Mouse (Mus musculus) heart, adult 11 months (tissue): Measurements from ENCODE around the gene Ap5z1.

Experiments used
- DNase-seq: peaks from one replicate; pipeline ENCODE4 v3.0.0; 2022

Gene Ap5z1

DNA sequence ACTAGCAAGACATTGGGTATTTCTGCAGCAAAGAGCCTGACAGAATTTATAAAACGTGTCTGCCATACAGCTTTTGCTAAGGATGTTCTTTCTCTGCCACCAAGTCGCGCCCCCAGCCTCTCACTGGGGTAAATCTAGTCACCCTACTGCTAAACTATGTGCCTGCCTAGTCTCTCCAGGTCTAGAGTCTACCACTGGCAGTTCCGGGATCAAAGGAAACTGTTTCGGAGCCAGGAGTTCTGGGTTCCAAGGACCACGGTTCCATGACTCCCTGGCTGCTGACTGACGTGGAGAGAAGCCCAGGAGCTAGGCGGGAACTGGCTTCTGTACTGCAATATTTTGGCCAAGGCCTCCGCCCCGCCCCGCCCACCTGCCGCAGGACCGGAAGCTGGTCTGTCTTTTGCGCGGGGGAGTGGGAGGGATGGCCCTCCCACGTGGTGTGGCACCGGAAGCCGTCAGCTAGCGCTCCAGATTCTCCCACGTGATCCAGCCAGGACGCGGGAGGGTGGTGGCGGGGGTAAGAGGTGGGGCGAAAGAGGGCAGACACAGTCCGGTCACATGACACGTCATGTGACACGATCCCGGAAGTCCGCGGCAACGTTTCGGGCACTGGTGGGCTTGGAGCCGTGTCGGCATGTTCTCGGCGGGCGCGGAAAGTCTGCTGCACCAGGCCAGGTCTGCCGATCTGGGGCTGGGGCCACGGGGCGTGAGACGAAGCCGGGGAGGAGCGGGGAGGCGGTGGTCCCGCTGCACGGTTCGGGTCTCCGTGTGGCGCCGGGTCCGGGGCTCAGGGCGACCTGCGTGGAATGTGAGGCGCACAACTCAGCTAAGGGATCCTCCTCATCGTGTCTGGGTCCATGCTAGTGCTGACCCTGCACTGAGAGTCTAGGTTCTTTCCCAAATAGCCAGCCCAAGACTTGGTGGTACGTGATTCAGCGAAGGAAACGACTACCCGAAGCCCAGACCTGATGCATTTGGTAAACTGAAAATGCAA, at the start of gene Ap5z1:
Gene Ap5z1 (plus strand): TSS at position 484 of the 994 bp plus-strand sequence.
- DNase-seq, result peak; percentile 100

DNA sequence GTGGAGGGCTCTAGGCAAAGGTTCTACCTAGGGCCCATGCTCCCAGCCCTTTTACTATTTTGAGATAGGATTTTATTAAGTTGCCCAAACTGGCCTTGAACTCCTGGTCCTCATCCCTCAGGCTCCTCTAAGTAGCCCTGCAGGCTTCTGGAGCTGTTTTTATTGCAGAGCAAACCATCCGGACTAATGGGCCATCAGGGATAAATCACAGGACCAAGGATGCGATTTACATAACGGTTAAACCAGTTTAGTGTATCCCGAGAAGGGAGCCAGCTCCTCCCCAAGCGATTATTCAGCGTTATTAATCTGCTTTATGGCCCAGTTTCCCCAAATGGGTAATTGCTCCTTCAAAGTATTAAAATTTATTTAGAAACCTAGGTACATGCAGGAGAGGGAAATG, 48.3 kb upstream of the Ap5z1 start:
- no peak for DNase-seq

DNA sequence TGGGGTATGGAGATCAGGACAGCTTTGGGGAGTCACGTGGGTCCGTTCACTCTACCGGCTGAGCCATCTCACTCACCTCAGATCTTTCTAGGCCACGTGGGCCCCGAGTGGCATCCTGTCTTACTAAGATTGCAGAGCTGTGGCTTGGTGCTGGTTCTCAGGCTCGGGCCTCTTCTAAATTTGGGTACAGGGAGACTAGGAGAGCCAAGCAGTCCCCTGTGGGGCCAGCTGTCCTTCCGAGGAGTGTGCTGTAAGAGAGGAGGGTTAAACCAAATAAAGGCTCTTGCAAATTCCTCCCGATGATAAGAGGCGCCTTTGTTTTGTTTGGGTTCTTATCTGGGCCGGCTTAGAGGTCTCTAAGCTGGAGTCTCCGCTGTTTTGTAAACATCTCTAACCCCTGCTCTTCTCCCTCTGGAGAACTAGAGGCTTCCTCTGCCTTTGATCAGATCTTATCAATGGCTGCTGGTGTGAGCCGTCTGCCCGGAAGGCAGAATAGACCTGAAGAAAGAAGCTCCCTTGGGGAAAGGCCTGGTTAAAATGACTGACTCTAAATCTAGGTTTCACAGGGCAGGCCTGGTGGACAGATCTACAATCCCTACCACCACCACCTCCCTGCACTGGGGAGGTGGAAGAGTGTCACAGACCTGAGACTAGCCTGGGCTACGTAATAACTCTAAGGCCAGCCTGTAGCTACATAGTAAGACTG, 47.5 kb upstream of the Ap5z1 start:
- DNase-seq, result peak; percentile 94

DNA sequence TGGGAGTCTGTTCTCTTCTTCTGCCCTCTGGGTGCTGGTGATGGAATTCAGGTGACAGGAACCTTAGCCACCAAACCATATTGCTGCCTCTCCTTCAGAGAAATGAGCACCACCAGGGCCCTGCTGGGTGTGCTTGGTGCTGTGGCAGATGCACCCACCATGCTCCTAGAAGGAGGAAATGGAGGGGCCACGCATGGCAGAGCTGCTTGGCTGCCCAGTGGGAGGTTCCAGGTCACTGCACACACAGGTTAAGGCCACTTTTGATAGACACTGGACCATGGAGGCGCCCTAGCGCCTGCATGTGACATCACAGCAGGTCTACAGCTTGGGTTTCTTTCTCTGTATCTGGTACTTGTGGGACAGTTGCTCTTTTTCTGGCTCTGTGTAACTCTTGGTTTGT, 46.6 kb upstream of the Ap5z1 start:
- no peak for DNase-seq

DNA sequence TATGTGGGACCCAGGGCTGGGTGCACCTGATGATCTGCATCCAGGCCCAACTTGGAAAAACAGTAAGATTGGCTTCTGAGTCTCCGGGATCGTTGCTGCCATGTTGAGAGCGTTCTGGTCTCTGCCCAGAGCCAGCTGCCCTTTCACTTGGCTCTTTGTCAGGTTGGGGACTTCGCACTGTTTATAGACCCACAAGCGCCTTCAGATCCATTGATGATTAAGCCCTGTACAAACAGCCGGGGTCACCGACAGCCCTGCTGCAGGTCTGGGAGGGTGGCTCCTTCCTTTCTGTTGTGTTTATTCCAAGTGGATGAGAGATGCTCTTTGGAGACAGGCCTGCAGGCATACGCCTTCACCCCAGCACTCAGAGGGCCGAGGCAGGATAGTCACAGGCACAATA, 45.9 kb upstream of the Ap5z1 start:
- DNase-seq, result no peak

DNA sequence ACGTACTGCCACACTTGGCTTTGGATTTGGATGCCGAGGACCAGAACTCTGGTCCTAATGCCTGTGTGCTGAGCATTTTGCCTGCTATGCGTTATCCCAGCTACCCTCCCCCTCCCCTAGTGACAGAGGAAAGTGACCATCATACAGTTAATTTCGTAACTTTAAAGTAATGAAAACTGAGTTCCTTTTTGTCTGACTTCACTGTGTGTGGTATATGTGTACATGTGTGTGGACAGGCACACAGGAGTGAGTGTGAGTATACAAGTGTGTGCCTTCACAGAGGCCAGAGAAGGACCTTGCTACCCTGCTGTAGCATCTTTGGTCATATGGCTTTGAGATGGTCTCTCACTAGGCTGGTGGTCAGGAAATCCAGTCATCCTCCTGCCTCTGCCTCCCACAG, 45.3 kb upstream of the Ap5z1 start:
- no peak for DNase-seq

DNA sequence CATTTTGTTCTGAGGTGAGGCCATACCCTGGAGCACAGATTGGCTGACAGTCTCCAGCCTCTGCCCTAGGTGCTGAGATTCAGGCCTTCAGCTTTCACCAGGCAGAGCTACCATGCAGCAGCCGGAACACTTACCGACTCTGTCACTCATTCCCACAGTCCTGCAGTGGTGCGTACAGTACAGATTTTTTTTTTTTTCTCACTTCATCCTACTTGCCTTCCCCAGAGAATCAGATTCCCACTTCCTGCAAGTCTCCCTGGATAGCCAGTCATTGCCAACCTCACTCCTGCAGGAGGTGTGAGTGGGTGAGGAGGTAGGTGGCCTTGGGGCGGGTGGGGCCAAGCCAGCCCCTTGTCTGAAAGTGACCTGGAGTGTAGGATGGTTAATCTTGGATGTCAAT, 43.4 kb upstream of the Ap5z1 start:
- peak; percentile 86 for DNase-seq

DNA sequence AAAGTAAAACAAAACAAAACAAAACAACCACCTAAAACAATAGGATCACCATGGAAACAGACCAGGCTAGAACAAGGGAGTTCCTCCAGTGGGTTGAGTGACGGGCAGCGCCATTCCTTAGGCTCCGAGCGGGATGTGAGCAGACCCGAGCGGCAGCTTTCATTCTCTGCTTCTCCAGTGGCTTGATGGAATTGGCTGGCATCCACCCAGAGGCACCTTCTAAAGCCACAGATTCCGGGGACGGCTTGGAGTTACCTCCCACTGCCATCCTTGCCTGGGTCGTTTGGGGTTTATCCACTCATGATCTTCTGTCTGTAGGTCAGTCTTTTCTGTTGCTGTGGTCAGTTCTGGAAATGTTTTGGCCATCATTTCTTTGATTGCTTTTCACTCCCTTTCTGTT, 42.8 kb upstream of the Ap5z1 start:
- DNase-seq, result peak; percentile 93

DNA sequence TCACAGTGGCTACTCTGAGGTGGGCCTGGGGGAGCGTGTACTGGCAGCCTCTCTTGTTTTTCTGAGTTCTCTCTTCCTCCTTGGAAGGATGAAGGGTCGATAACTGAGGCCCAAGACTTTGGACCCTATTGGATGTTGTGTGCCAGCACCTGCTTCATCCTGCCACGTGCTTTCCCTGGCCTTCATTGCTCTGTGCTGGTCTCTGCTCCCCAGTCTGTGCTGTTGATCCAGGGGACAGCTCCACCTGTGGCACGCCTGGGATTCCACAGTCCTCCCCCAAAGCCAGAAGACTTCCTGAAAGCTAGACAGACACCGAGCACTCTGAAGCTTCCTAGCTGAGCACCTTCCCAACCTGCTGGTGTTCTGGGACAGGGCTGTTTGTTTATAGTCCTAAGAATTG, 41.9 kb upstream of the Ap5z1 start:
- DNase-seq, result no peak

DNA sequence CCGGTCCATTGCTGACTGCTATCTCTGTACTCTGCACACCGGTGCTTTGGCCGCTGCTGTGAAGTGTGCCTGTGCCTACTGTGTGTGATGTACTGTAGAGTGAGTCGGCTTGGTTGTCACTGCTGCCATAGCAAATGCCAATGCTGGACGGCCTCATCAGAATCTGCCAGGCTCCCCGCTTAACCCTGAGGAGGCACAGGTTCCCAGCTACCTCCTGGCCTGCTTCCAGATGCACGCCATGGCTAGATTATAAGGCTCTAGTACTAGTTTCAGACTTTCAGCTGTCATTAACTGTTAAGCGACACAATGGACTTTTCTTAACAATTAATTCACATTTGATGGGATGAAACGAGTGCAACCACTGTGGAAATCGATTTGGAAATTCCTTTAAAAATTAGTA, 40.6 kb upstream of the Ap5z1 start:
- DNase-seq, result no peak

DNA sequence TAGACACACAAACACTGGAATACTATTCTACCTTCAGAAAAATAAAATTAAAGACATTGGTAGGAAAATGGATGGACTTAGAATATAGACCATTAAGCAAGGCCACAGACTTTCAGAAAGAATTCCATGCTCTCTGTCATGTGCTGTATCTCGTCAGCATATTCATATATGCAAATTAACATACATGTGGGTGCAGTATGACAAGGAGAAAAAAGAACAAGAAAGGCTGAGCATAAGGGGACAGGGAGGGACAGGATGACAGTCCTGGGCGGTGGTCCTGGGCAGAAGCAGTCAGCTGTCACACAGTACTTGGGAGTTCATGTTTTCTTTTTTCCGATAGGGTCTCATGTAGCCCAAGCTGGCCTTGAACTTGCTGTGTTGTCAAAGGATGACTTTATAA, 40.0 kb upstream of the Ap5z1 start:
- DNase-seq, result no peak

DNA sequence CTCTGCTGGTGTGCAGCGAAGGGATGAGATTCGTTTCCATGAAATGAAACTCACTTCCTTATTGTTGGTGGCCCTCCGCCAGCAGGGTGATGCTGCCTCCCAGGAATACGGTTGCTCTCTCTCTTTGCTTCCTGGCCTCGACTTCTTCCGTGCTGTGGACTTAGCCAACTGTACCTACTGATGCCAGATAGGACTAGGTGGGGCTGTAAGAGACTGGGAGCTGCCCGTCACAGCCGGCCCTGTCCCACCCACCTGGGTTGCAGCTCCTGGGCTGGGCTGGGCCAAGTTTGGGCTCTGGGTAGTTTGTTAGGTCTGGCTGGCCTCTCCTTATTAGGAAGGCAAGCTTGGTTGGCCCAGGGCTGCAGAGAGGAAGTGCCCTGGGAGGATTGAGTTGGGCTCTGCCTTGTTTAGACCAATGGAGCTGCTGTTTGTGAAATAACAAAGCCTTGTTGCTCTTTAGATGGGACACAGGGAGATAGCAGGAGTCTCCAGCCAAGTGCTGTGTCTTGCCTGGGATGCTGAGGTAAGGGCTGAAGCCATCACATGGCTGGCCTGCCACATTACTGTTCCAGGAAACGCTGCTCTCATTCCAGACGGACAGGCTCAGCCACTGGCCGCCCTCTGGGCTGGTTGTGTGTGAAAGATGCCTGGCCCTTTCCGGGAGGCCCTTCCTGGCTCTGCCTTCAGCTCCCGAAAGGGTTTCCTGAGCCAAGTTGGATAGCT, 39.0 kb upstream of the Ap5z1 start:
- DNase-seq, result peak; percentile 99

DNA sequence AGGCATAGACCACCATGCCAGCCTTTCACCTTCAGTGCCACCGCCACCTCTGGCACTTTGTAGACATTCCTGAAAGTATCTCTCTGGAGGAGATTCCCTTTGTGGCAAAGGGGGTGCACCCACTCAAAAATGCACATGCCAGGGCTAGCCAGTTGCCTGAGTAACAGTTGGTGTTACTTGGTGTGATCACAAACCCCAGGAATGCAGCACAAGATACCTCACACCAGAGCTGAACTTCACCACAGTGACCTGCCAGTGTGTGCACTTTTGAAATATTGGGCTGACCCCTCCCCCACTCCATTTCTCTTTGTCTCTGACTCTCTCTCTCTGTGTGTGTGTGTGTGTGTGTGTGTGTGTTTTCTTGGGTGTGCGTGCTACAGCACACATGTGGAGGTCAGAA, 37.3 kb upstream of the Ap5z1 start:
- no peak for DNase-seq

DNA sequence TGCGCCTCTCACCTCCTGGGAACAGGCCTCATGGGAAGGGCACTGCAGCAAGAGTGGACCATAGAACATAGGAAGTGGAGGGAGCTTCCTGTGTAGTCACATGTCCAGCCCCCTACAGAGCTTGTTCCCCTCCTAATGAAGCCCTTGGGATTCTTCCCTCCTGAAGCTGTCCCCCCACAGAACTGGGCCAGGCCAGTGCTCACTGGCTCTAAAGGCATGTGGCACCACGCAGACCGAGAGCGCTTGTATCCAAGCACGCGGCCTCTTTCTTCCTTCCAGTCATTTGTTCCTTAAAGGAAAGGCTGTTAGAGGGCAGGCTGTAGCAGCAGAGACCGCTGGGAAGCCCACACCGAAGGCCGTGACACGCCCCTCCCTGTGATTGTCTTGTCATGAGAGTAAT, 35.9 kb upstream of the Ap5z1 start:
- DNase-seq, result peak; percentile 94

DNA sequence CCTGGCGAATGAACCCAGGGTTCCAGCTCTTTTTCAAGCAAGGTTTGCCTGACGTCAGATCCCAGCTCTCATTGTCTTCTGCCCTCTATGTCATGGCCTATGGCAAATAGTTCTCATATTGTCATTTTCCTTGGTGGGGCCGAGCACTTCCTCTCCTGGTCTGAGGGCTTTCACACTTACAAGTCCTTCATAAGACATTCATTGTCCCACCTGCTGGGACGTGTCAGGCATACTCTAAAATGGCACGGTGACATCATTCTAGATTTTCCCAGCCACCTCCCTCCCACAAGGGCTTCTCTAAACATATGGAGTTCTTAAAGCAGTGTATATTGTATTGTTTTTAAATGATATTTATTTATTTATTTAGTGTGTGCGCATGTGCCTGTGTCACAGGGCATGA, 35.1 kb upstream of the Ap5z1 start:
- DNase-seq, result no peak

DNA sequence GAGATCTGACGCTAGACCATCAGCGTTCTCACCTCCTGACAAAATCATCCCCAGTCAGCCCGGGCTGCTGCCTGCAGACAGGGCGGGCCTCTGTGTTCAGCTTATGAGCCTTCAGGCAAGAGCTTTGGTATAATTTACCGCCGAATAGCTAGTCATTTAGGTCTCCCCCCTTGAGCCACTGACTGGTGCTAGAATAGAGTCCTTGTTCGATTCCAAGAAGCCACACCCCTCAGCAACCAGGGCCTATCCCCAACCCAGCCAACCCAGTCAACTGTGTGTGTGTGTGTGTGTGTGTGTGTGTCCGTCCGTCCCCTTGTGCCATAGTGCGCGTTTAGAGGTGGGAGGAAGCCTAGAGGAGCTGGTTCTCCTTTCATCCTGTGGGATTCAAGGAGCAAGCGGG, 32.7 kb upstream of the Ap5z1 start:
- no peak for DNase-seq

DNA sequence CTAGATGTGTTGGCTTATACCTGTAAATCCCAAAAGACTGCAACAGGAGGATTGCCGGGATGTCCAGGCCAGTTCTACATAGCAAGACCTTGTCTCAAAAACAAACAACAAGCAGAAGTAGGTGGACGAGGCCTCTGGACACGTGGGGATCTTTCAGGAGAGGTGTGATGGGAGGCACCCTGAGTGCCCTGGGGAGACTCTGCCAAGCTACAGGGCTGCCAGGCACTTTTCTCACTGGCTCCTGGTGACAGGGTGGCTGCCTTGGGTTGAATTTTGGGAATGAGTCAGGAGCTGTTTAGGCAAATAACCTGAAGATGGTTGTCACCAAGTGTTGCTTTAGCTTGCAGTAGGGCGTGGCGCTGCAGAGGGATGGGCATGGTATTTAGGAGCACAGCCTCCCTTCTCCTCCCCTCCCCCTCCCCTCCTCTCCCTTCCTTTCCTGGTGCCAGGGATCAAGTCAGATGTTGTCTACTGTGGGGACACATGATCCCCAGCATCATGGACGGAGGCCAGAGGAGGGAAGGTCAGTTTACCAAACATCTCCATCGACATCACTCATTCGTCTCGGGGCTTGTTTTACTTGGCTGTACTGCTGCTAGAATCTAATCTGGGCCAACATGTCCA, 31.8 kb upstream of the Ap5z1 start:
- DNase-seq, result peak; percentile 96

DNA sequence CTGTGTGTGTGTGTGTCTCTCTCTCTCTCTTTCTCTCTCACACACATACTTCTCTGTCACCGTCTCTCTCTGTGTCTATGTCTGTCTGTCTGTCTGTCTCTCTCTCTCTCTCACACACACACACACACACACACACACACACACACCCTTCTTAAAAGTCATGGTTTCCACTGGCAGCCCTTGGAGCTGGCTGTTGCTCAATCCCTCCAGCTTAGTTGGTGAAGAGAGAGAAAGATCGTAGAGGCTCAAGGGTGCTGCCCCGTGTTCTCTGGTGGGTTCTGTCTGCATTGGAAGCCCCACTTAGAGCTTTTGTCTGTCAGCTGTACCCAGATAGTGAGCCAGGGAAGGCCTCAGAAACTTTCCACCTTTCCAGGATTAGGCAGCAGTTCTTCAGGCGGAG, 31.0 kb upstream of the Ap5z1 start:
- DNase-seq, result no peak

DNA sequence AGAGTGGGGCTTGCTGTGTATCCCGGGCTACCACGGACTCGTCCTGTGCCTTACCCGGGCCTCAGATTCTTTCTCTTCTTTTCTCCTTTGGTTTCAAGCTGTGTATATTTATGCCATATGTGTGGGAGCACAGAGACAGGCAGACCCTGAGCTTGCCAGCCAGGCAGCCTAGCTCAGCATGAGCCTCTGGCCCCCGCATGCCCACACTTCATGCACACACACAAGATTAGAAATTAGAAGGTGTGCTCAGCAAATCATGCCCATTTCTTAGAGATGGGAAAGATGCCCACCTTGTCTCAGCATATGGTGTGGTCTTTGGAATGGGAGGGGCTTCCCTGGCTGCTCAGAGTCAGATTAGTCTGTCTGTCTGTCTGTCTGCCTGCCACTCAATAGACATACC, 29.7 kb upstream of the Ap5z1 start:
- DNase-seq, result no peak

DNA sequence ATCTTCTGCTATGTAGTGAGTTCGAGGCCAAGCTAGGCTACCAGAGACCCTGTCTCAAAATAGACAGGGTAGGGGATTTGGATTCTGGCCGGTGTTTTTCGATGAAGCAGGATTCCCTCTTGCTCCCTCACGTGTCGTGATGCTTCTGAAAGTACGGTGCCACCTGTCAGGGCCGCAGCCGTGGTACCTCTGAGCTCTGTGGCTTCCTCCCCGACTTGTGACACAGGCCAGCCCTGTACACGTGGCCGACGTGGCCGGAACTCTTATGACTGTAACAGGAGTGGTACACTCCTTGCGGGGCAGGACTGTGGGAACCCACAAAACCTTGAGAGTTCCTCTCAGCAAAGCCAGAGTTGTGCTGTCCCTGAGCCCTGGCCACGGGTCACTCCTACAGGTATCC, 28.0 kb upstream of the Ap5z1 start:
- no peak for DNase-seq

DNA sequence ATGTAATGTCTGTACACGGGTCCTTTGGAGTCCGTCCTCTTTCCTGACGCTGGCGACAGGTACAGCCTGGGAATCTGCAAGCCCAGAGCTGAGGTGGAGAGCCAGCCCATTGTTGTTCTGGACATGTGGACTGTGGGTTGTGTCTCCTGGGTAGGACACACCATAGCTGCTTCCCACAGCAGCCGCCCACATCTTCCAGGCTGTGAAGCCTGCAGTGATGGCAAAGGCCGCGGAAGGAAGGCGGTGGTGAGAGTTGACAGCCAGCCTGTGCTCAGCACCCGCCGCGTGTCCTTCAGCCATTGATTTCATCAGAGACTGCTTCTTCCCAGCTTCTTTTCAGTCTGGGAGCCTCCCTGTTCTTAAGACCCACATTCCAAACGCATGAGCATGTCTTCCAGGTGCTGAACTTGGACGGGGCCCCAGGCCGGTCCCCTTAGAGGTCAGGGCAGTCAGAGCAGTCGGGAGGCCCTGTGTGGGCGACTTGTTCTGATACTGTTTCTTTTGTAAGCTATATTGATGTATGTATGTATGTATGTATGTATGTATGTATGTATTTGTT, 25.3 kb upstream of the Ap5z1 start:
- peak; percentile 95 for DNase-seq

DNA sequence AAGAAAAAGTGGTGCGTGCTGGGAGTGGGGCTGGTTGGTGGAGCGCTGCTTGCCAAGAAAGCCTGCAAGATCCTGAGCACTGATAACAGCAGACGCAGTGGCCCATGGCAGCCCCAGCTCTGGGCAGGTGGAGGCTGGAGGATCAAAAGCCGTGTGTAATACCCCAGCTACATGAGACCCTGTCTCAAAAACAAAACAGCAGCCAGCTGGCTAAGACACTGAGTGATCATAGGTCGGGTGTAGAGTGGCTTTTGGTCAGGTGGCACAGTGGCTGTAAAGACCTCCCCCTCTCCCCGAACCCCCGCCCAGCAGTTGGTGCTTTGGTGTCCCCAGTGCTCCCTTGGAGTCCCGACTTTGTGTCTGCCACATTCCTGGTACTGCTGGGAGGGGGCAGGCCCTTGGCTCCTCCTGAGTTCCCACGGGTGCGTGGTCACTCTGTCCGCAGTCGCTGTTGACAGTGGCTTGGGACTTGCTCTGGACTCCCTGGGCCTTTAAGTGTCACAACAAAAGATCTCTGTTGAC, 23.8 kb upstream of the Ap5z1 start:
- no peak for DNase-seq
